In genomic region chr15:83010990-83011664, GRCm38 (mm10) we compare ENCODE assay signal across 8 mouse cellular contexts. TPM values are rescaled to one million over a fixed set of nuclear protein-coding genes. Genes with fewer than 3 reads are reported as not detected.
A peak's percentile ranks its signal among the peaks of the same experiment; 100 is the strongest.
DNase-seq lines count a peak whose midpoint lies in the region; ATAC-seq lines count a peak whose summit lies in the region.

No protein-coding gene starts in this region.

- H3K9ac ChIP-seq in forebrain, embryonic 14.5 days (ENCODE audit: low read length): no peak overlapping the region
- 0 out of 2 replicates have a peak overlapping the region, but pooled peaks have one; percentile 18 for H3K9ac ChIP-seq in hindbrain, embryonic 12.5 days

- intact Hi-C loops in left cerebral cortex, postnatal 14 days (cut with DNase I): no loop called here

- ATAC-seq in forebrain, embryonic 14.5 days: peak; percentile 93
- ATAC-seq in hindbrain, embryonic 12.5 days (ENCODE audit: low FRiP score): peak; percentile 64

- DNase-seq in kidney, adult 9 months: peak; percentile 17
- no peak for DNase-seq in kidney, adult 11 months
- peak; percentile 98 for DNase-seq in forebrain, embryonic 14.5 days (ENCODE audit: low spot score)
- peak; percentile 89 to 95 for DNase-seq in left cerebral cortex, postnatal 14 days (ENCODE audit: low spot score in 2 of 2)
- DNase-seq in retina, postnatal 7 days (ENCODE audit: low read depth, low spot score): peak; percentile 79
- no peak for DNase-seq in gastrocnemius, adult 8-10 months (ENCODE audit: low spot score in 2 of 2)
- DNase-seq in adrenal gland, adult 8-10 months: no peak

- H3K27me3 ChIP-seq in forebrain, embryonic 14.5 days (replicated peaks; ENCODE audit: control insufficient read depth, insufficient read depth, low read length): peaks cover 11% of the 10 kb centered on the region
- peaks cover 31% of the 10 kb centered on the region for H3K27me3 ChIP-seq in hindbrain, embryonic 12.5 days

- peak overlapping the region; percentile 46; the same call in 1 of the 2 replicates for H3K27ac ChIP-seq in forebrain, embryonic 14.5 days (ENCODE audit: low read depth, low read length)
- peak overlapping the region; percentile 18; the same call in 1 of the 2 replicates for H3K27ac ChIP-seq in hindbrain, embryonic 12.5 days

- H3K4me2 ChIP-seq in forebrain, embryonic 14.5 days (ENCODE audit: low read length): peak overlapping the region; percentile 31
- peak overlapping the region; percentile 27 for H3K4me2 ChIP-seq in hindbrain, embryonic 12.5 days (replicated peaks)

- no peaks in the 10 kb centered on the region for H3K9me3 ChIP-seq in forebrain, embryonic 14.5 days (replicated peaks; ENCODE audit: control insufficient read depth, low read length)
- no peaks in the 10 kb centered on the region for H3K9me3 ChIP-seq in hindbrain, embryonic 12.5 days (replicated peaks)

- peaks cover 25% of the 10 kb centered on the region for H3K4me1 ChIP-seq in forebrain, embryonic 14.5 days (ENCODE audit: control insufficient read depth, insufficient read depth, low read length)
- peaks cover 27% of the 10 kb centered on the region for H3K4me1 ChIP-seq in hindbrain, embryonic 12.5 days

- H3K4me3 ChIP-seq in forebrain, embryonic 14.5 days (ENCODE audit: low read depth, low read length): no peak overlapping the region
- H3K4me3 ChIP-seq in hindbrain, embryonic 12.5 days: no peak overlapping the region

- no peaks in the 10 kb centered on the region for H3K36me3 ChIP-seq in forebrain, embryonic 14.5 days (ENCODE audit: control insufficient read depth, insufficient read depth, low read length)
- H3K36me3 ChIP-seq in hindbrain, embryonic 12.5 days: no peaks in the 10 kb centered on the region

- 5% methylated on average over 15 of the region's 15 CpGs for WGBS in forebrain, embryonic 14.5 days
- 13% methylated on average over 15 of the region's 15 CpGs for WGBS in hindbrain, embryonic 12.5 days

RNA-seq across cellular contexts. Expression of gene Nfam1, which starts 22.0 kb away (rescaled TPM):
- polyA plus RNA-seq in forebrain, embryonic 14.5 days (2014; fragmentation: Nextera tagmentation; extraction: Ambion mirVana): 1.2 and 2.0 TPM in 2 replicates
- 1.9 and 2.2 TPM in 2 replicates for polyA plus RNA-seq in hindbrain, embryonic 12.5 days (2016; fragmentation: Nextera tagmentation; extraction: Ambion mirVana)
- 1 to 10 TPM; 2.2 to 2.9 TPM for total RNA-seq in left cerebral cortex, postnatal 14 days (2021)
- total RNA-seq in gastrocnemius, adult 8-10 months (2022): under 1 TPM; 0.12 to 0.43 (median 0.28) TPM
- total RNA-seq in adrenal gland, adult 8-10 months (2022): 1 to 10 TPM; 2.5 to 4.6 (median 3.8) TPM

RNA-seq across cellular contexts. Expression of gene Tcf20, which starts 23.5 kb away (rescaled TPM):
- 17.1 and 17.4 TPM in 2 replicates for polyA plus RNA-seq in forebrain, embryonic 14.5 days (2014; fragmentation: Nextera tagmentation; extraction: Ambion mirVana)
- polyA plus RNA-seq in hindbrain, embryonic 12.5 days (2016; fragmentation: Nextera tagmentation; extraction: Ambion mirVana): 12.4 and 14.0 TPM in 2 replicates
- 100 to 1,000 TPM; 127 to 151 TPM for total RNA-seq in left cerebral cortex, postnatal 14 days (2021)
- total RNA-seq in gastrocnemius, adult 8-10 months (2022): 10 to 100 TPM; 28.0 to 36.3 (median 32.1) TPM
- total RNA-seq in adrenal gland, adult 8-10 months (2022): 100 to 1,000 TPM; 102 to 109 (median 106) TPM

Comparison
In these comparisons a context has a peak if more than half of its experiments do, and no peak if none do; other contexts are left out.
1. DNase-seq: peak in kidney, adult 9 months (single experiment), forebrain, embryonic 14.5 days (single experiment), left cerebral cortex, postnatal 14 days (2 of 2) and retina, postnatal 7 days (single experiment); none in kidney, adult 11 months (single experiment), gastrocnemius, adult 8-10 months (0 of 2) and adrenal gland, adult 8-10 months (single experiment).